Mouse (Mus musculus): ENCODE measurements around the gene Cops6.

- TF ChIP-seq POLR2A (IDR thresholded peaks at IDR 0.05; ENCODE audit: low read depth, low read length) (no peak), EP300 (IDR thresholded peaks at IDR 0.05; ENCODE audit: low read length) (no peak), CTCF (conservative IDR thresholded peaks at IDR 0.05 in 1 of 2, IDR thresholded peaks at IDR 0.05 in 1 of 2; ENCODE audit: low read depth in 2 of 2, low read length in 2 of 2) (no peak), RCOR1 (conservative IDR thresholded peaks at IDR 0.05; ENCODE audit: low read depth, low read length) (no peak), IRF4 (IDR thresholded peaks at IDR 0.05; ENCODE audit: low read depth, low read length) (no peak), ZKSCAN1 (IDR thresholded peaks at IDR 0.05; ENCODE audit: borderline replicate concordance, low read depth, low read length) (no peak), MAX (IDR thresholded peaks at IDR 0.05; ENCODE audit: low read length) (no peak)
Measured at GRCm38 (mm10) chr5:138163046-138163445, 2.2 kb downstream of the Cops6 start.
